Mouse (Mus musculus) adrenal gland, adult (tissue): ENCODE data around the gene Afg1l.
A peak's percentile ranks its signal among the peaks of the same experiment; 100 is the strongest.

Experiments
- DNase-seq, 2 experiments: peaks; one replicate each; pipeline ENCODE4 v3.0.0; 2022 to 2023; ENCODE audit warnings: low spot score in 1 of 2; ENCODE audit not compliant: inconsistent age in 2 of 2

Gene Afg1l

GRCm38 (mm10) chr10:42299967-42300366, 178.4 kb downstream of the Afg1l start:
- DNase-seq: peak in 1 of 2 experiments; percentile 46

- peak; percentile 43 to 69 for DNase-seq
These were observed 178.9 kb downstream of the Afg1l start for GRCm38 (mm10) chr10:42299426-42299825.

GRCm38 (mm10) chr10:42297954-42298353, 180.4 kb downstream of the Afg1l start:
- peak in 1 of 2 experiments; percentile 43 for DNase-seq

- no peak for DNase-seq
These were observed 181.3 kb downstream of the Afg1l start for GRCm38 (mm10) chr10:42297109-42297508.

GRCm38 (mm10) chr10:42296559-42296958, 181.8 kb downstream of the Afg1l start:
- DNase-seq: no peak

- DNase-seq: peak in 1 of 2 experiments; percentile 69
These were observed 183.3 kb downstream of the Afg1l start for GRCm38 (mm10) chr10:42295028-42295427.

- peak in 1 of 2 experiments; percentile 44 for DNase-seq
These were observed 184.0 kb downstream of the Afg1l start for GRCm38 (mm10) chr10:42294392-42294791.

GRCm38 (mm10) chr10:42293877-42294276, 184.5 kb downstream of the Afg1l start:
- peak in 1 of 2 experiments; percentile 30 for DNase-seq

- peak; percentile 54 to 78 for DNase-seq
These were observed 187.0 kb downstream of the Afg1l start for GRCm38 (mm10) chr10:42291360-42291759.

GRCm38 (mm10) chr10:42287666-42288065, 190.7 kb downstream of the Afg1l start:
- DNase-seq: no peak

- DNase-seq: no peak
These were observed 200.0 kb downstream of the Afg1l start for GRCm38 (mm10) chr10:42278307-42278850.

GRCm38 (mm10) chr10:42277476-42278306, 200.7 kb downstream of the Afg1l start:
- DNase-seq: peak; percentile 99

GRCm38 (mm10) chr10:42276507-42277345, 201.6 kb downstream of the Afg1l start, which contains the start of gene Foxo3:
Gene Foxo3 (minus strand): TSS chr10:42276755.
- peak; percentile 94 to 98 for DNase-seq

- DNase-seq: no peak
These were observed 202.4 kb downstream of the Afg1l start for GRCm38 (mm10) chr10:42275871-42276501.

GRCm38 (mm10) chr10:42275401-42275870, 202.9 kb downstream of the Afg1l start:
- no peak for DNase-seq

- DNase-seq: peak; percentile 72 to 91
These were observed 203.5 kb downstream of the Afg1l start for GRCm38 (mm10) chr10:42274712-42275400.

- peak; percentile 65 to 84 for DNase-seq
These were observed 204.3 kb downstream of the Afg1l start for GRCm38 (mm10) chr10:42273760-42274691.

- DNase-seq: no peak
These were observed 205.0 kb downstream of the Afg1l start for GRCm38 (mm10) chr10:42273403-42273759.
